Mouse (Mus musculus): Measurements from ENCODE around the gene Pigk.

GRCm38 (mm10) chr3:152861978-152862377 lies 148.1 kb downstream of the Pigk start:
- TF ChIP-seq CTCF (IDR thresholded peaks at IDR 0.05; ENCODE audit: low read depth) (no peak), EP300 (optimal IDR thresholded peaks at IDR 0.05) (no peak)

Measured in stomach, postnatal 0 days (tissue).